Mouse (Mus musculus) cerebellum, postnatal 14 days (tissue): ENCODE results near the gene Hint3.

ENCODE experiments used
- DNase-seq, 2 experiments: peaks; one replicate each; pipeline ENCODE4 v3.0.0; 2021; ENCODE audit warnings: mixed read lengths in 2 of 2

Hint3 gene

GRCm38 (mm10) chr10:30587037-30587436 is 42.4 kb downstream of the Hint3 start:
- DNase-seq = peak in 1 of 2 experiments; percentile 12

DNA sequence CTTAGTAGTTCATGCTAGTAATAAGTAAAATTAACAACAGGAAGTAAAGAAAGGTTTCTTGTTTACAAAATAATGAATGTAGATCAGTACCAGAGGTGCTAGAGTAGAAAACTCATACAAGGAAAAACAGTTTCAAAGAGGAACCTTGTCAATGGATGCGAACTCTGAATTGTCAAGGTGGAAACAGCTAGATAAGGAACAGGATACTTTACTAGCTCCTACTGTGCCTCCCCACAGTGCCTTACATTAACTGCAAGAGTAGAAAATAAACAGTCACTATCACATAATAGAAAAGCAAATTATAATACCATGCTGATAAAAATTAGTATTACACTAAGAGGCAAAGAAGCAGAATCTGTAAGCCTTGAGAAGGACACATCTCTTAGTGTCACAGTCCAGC is 43.7 kb downstream of the Hint3 start:
- DNase-seq = no peak

DNA sequence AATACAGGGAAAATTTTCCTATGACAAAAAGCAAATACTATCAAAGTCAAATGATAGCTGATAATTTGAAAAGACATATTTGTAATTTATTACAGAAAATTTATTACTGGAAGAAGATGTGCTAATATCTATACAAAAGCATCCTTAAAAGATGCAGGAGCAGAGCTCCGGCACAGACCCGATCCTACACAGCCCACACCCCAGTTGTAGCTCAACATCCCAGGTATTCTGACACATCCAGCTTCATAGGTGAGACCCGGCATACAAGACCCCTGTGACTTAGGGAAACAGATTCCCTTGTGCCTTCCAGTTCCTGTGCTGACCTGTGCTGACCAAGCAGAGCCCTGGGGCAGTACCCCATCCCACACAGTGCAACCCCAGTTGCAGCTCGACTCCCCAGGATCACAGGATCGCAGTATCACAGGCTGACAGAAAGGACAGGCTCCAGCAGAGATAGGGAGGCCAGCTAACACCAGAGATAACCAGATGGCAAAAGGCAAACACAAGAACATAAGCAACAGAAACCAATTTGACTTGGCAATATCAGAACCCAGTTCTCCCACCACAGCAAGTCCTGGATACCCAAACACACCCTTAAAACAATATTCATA is 51.7 kb downstream of the Hint3 start:
- no peak for DNase-seq

- DNase-seq = no peak
Observed at GRCm38 (mm10) chr10:30566364-30566763, 63.1 kb downstream of the Hint3 start.

DNA sequence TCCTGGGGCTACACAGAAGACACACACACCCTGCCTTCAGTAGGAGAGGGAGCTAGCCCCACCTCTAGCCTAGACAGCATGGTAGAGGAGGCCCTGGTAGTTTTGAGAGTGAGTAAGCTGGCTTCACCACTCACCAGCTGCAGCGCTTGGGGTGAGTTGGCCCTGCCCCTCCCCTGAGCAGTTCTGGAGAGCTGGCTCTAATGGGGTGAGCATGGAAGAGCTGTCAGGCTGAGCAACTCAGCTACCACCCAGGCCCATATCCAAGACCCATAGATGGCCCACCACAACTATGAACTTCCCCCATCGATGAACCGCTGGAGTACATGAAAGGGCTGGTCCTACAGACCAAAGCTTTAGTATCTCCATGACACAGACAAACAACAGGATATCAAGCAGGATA is 64.8 kb downstream of the Hint3 start:
- no peak for DNase-seq
